ENCODE assay signal across 8 mouse cellular contexts in genomic region chr10:122046904-122047726, GRCm38 (mm10). TPM values are rescaled to one million over a fixed set of nuclear protein-coding genes. Genes with fewer than 3 reads are reported as not detected.
DNase-seq lines count a peak whose midpoint lies in the region; ATAC-seq lines count a peak whose summit lies in the region.

Srgap1 (minus strand) TSS chr10:122047315.

- peak within 1 kb of the TSS; percentile 65 for H3K4me2 ChIP-seq in hindbrain, embryonic 12.5 days (replicated peaks)

- WGBS in hindbrain, embryonic 12.5 days, result under 1% methylated on average over 49 of the region's 79 CpGs

- H3K36me3 ChIP-seq in hindbrain, embryonic 12.5 days, result 0 out of 2 replicates have a peak, but pooled peaks cover 5% of the 10 kb centered on the region

- H3K9me3 ChIP-seq in hindbrain, embryonic 12.5 days (replicated peaks), result 0 out of 2 replicates have a peak, but pooled peaks cover 2% of the 10 kb centered on the region

- peak; percentile 69 for DNase-seq in NIH3T3 (ENCODE audit: low read depth)
- DNase-seq in cerebellum, adult 9-10 months, result peak; percentile 14
- DNase-seq in frontal cortex, postnatal 25 days (ENCODE audit: low spot score in 2 of 2), result peak; percentile 15 to 26
- peak; percentile 51 to 53 for DNase-seq in layer of hippocampus, postnatal 36 days
- peak; percentile 50 for DNase-seq in lung, postnatal 25 days (ENCODE audit: low spot score)
- DNase-seq in retina, postnatal 1 day, result peak; percentile 73
- peak; percentile 76 for DNase-seq in yolk sac, embryonic 10.5 days (ENCODE audit: low spot score)

- H3K4me1 ChIP-seq in hindbrain, embryonic 12.5 days, result peaks cover 11% of the 10 kb centered on the region

- peak within 1 kb of the TSS; percentile 94 for H3K27ac ChIP-seq in hindbrain, embryonic 12.5 days

- H3K9ac ChIP-seq in hindbrain, embryonic 12.5 days, result peak within 1 kb of the TSS; percentile 92

- peak within 1 kb of the TSS; percentile 87 for H3K4me3 ChIP-seq in hindbrain, embryonic 12.5 days

- H3K27me3 ChIP-seq in hindbrain, embryonic 12.5 days, result no peaks in the 10 kb centered on the region

- peak; percentile 86 for ATAC-seq in hindbrain, embryonic 12.5 days (ENCODE audit: low FRiP score)

RNA-seq across cellular contexts. Expression of gene Srgap1, which starts in this region (rescaled TPM):
- 35.5 and 36.7 TPM in 2 replicates for polyA plus RNA-seq in hindbrain, embryonic 12.5 days (2016; fragmentation: Nextera tagmentation; extraction: Ambion mirVana)
- total RNA-seq in layer of hippocampus, postnatal 36 days (2021), result 10 to 100 TPM; 12.2 to 13.0 TPM

Comparison
In these comparisons a context has a peak if more than half of its experiments do, and no peak if none do; other contexts are left out.
1. Peak in every context shown above with its lines: DNase-seq, ATAC-seq, H3K4me3 ChIP-seq and H3K27ac ChIP-seq.
2. DNase-seq: peak in every context shown above with its lines; median percentile 76 in yolk sac, embryonic 10.5 days; 73 in retina, postnatal 1 day; 69 in NIH3T3; 52 in layer of hippocampus, postnatal 36 days; 50 in lung, postnatal 25 days; 20 in frontal cortex, postnatal 25 days; 14 in cerebellum, adult 9-10 months.